Mouse (Mus musculus) brain, adult 10 weeks (tissue): Measurements from ENCODE around the gene Gjc2. TPM values are rescaled to one million over a fixed set of nuclear protein-coding genes. Genes with fewer than 3 reads are reported as not detected.

ENCODE experiments used
- polyA plus RNA-seq: library from polyadenylated mRNA; stranded (reverse); fragments of 350-450 nt; fragmentation: Illumina TruSeq; extraction: RNeasy Lipid Tissue Mini Kit (QIAGEN cat#74804); gene quantifications from one replicate; pipeline ENCODE4 v1.2.3, GENCODE M21; 2015; ENCODE audit warnings: low read depth, low replicate concordance

Gjc2 gene
- polyA plus RNA-seq: 20.0 TPM

DNA sequence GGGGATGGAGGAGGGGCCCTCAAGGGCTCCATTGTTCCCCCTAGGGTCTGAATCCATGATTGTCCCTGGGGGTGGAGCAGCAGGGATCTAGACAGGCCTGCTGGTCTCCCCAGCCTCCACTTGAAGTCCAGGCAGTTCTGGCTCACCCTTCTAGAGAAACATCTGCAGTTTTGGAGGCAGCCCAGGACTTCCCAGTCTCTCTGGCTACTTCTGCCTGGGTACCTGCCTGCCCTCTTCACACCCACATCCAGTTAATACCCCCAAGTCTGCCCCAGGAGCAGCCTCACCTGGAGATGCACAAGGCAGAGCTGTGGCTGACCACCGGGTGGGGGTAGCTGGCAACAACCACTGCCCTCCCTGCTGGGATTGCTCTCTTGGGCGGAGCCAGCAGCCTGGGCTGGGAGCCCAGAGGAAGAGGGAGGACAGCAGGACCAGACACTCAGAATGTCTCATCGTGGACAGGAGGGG lies at the start of gene Gjc2:
Gene Gjc2, minus strand, starts transcription at position 350 of the 468 bp plus-strand sequence.

DNA sequence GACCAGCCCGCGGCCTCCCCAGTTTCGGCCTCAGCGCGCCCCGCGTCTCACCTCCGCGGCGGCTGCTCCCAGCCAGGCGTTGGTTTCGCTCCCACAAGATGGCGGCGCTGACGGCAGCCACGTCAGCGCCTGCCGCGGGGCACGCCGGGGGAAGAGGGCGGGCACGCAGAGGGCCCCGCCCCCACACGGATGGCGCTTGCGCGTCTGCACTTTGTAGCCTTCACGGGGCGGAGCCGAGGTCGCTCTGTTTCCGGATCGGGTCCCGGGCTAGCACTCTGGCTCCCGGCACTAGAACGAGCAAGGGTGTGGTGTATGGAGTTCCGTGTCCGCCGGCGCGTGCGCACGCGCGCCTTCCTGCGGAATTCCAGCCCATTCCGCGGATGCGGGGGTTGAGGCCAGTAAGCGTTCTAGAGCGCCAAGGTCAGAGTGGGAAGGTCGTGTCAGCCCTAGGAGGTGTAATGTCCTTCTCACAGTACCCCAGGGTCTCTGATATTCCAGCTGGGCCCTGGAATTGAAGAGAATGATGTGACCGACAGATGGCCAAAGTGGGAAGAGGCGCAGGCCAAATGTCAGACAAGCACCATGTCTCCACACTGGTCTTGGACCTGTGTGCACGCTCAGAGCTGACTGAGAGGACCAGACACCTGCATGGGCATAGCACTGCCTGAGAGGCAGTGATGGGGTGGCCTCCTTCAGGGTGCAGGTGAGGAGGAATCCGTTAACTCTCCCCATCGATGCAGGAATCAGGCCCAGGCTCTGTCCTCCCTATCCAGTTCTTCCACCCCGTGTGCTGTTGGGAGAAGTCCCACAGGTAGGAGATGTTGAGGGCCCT lies 45.3 kb upstream of the Gjc2 start, which contains the start of gene Arf1:
Gene Arf1, minus strand, starts transcription at position 149 of the 832 bp plus-strand sequence.

DNA sequence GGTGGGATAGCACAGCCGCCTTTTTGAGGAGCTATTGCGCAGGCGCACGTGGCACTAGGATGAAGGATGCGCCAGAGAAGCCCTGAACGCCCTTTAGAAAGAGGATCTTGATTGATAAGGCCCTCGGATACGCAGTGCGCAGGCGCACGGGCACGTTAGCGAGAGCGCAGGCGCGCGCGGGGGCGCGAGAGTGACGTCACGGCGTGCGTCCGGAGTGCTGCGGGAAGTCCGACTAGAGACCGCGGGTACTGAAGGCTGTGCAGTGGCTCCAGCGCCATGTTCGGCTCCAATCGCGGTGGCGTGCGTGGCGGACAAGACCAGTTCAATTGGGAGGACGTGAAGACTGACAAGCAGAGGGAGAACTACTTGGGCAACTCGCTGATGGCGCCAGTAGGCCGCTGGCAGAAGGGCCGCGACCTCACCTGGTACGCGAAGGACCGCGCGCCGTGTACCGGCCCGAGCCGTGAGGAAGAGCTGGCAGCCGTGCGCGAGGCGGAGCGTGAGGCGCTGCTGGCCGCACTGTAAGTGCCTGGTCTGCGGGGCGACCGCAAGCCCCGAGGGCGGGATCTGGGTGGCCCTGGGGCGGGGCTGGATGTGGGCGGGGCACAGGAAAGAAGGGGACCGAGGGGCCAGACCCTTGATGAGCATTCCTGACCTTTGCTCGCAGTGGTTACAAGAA lies 25.3 kb upstream of the Gjc2 start, which contains the start of gene 2310033P09Rik:
Gene 2310033P09Rik, plus strand, starts transcription at position 169 of the 679 bp plus-strand sequence.

DNA sequence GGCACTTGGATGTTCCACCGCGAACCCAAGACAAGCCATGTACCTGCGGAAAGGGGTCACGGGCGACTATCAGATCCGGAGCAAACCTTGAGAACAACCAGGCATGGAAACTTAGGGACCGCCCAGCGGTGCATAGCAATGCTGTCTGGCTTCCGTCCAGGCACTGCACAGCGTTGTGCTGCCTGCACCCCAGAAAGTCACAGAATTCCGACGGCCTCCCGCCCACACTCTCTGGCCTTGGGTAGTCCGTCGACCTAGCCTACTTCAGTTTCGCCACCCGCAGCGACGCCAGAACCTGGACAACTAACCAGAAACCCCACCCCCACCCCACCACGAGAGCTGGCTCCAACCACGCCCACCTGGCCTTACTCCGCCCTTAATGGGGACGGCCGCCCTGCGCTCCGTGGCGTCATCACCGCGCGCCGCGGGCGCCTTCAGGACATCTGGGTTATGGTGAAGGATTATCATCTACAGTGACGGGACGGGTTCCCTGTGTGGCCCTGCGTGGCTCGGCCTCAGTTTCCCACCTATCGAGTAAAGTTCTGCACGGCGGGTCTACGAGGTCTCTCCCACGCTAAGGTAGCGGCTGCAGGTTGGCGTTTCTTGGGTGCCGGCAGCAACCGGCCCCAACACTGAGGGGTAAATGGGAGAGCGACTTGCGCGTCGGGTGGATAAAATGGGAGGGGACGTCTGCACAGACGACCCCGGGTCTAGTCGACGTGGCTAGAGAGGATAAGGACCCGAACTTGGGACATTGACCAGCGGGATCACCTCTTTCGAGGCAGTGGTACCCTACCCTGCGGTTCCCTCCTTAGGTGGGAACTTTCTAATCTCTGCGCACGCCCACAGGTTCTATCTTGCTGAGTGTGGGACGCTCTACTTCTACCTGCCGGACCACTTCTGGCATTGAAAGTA lies 19.3 kb upstream of the Gjc2 start, which contains the start of gene Mrpl55:
Gene Mrpl55, plus strand, starts transcription at position 406 of the 915 bp plus-strand sequence.

GRCm38 (mm10) chr11:59192059-59192386 lies 9.0 kb upstream of the Gjc2 start, which contains the start of gene Guk1:
Gene Guk1 (minus strand): TSS chr11:59192212.

GRCm38 (mm10) chr11:59163255-59164236 lies 19.5 kb downstream of the Gjc2 start, which contains the start of gene Iba57:
Gene Iba57 (minus strand): TSS chr11:59163739.

GRCm38 (mm10) chr11:59135904-59136452 lies 47.0 kb downstream of the Gjc2 start, which contains the start of gene Obscn:
Gene Obscn (minus strand): TSS chr11:59136402.

Other genes with a start within 250 kb of the Gjc2 start
- gene Rnf187, start 244.3 kb downstream of the Gjc2 start, polyA plus RNA-seq: 331 TPM
- 67.2 TPM for gene Hist3h2ba, start 234.3 kb downstream of the Gjc2 start, polyA plus RNA-seq
- gene Hist3h2a, start 228.5 kb downstream of the Gjc2 start, polyA plus RNA-seq: 33.6 TPM
- 5.9 TPM for gene Trim17, start 228.5 kb downstream of the Gjc2 start, polyA plus RNA-seq
- gene Trim11, start 205.1 kb downstream of the Gjc2 start, polyA plus RNA-seq: 17.7 TPM
- gene Obscn, start 46.8 kb downstream of the Gjc2 start, polyA plus RNA-seq: 1.5 TPM
- 5.8 TPM for gene Iba57, start 19.5 kb downstream of the Gjc2 start, polyA plus RNA-seq
- 264 TPM for gene Guk1, start 9.0 kb upstream of the Gjc2 start, polyA plus RNA-seq
- 71.7 TPM for gene Mrpl55, start 19.3 kb upstream of the Gjc2 start, polyA plus RNA-seq
- gene 2310033P09Rik, start 25.1 kb upstream of the Gjc2 start, polyA plus RNA-seq: 18.6 TPM
- gene Arf1, start 45.1 kb upstream of the Gjc2 start, polyA plus RNA-seq: 538 TPM
- not detected for gene Wnt3a, start 107.5 kb upstream of the Gjc2 start, polyA plus RNA-seq
- 9.0 TPM for gene Wnt9a, start 123.7 kb upstream of the Gjc2 start, polyA plus RNA-seq
- gene Prss38, start 192.4 kb upstream of the Gjc2 start, polyA plus RNA-seq: not detected